Mouse (Mus musculus) ovary, adult 18-20 months (tissue): ENCODE measurements at regions not wholly inside any gene's neighbourhood (a gene's known extent, or its start where the extent isn't known, plus 50 kb on each side); places are given as distances from the start of the nearest gene placed in this dataset.
A peak's percentile ranks its signal among the peaks of the same experiment; 100 is the strongest.

Experiments used
- DNase-seq: peaks from one replicate; pipeline ENCODE4 v3.0.0; 2022; ENCODE audit warnings: low spot score, mixed read lengths

DNA sequence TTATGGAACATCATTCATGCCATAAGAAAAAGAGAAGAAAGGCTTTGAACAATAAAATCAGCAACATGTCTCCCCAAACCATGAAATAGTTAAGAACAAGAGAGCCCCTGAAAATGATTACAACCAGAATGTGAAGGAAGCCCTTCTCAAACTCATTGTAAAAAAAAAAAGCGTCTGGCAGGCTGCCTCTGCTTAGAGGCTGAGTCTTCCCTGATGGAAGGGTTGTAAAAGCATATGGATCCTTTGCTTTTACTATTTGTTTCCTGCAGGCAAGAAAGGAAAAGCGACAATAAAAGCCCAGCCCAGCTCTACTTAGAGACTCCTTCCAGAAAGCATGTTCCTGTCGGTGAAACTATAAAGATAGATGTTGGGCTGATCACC is 461.2 kb upstream of the Cited2 start:
- no peak for DNase-seq

DNA sequence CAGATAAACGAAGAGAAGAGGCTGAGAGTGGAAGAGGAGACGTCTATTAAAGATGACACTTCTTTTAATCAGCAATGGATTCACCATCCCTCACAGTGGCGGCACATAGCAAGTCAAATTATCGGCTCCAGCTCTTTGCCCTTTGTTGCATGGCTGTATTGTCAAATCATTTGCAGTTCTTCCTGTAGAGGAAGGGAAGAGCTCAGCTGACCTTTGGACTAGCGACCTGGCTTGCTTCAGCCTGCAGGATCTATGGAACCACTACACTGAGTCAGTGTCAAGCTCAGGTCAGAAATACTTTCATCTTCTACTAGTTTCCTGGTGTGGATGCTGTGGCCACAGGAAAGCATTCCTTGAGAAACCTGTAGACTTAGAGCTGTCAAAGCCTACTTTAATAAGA is 450.4 kb upstream of the Cited2 start:
- no peak for DNase-seq

DNA sequence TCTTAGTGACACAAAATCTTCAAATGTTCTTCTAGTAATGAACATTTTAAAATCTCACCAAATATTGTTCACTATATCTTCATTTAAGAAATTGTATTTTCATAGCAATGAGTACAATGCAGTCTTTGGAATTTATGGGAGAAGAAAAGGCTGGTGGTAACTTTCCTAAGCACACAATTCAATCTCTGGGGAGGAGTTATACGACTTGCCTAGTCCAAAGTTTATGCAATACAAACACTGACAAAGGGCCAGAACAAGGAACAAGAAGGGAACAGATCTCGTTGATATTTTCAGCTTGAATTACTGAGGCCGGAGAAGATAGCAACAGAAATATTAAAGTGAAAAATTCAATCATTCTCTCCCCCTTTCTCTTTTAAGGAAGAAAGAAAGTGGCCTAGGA is 449.2 kb upstream of the Cited2 start:
- no peak for DNase-seq

DNA sequence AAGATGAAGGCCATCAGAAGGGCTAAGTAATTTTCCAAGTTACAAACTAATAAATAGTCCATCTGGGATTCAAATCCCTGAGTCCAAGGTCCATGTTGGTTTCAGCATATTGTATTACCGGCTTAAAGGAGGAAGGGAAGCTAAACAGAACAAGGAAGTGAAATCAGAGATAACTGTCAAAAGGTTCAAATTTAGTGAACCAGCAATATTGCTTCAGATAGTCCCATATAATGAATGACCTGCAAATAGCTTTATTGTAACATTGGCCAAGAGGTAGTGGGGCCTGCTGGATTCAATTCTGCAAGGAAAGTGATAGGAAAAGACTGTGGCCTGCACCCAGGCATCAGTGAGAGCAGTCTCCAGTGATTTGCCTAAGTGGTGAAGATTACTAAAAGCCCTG is 447.8 kb upstream of the Cited2 start:
- no peak for DNase-seq

DNA sequence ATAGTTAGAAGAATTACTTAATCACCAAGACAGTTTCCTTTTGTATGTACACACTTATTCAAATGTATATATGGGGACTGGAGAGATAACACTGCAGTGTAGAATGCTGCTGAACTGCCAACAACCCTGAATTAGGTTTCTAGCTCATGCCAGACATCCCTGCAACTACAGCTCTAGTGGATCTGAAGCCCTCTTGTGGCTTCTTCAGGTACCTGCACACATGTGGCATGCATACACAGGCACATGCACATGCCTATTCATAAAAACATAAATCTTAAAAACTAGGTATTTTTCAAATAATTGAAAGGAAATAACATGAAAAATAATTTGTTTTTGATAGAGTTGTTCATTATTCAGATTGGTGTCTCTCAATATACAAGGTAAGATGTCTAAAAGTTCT is 445.1 kb upstream of the Cited2 start:
- no peak for DNase-seq

DNA sequence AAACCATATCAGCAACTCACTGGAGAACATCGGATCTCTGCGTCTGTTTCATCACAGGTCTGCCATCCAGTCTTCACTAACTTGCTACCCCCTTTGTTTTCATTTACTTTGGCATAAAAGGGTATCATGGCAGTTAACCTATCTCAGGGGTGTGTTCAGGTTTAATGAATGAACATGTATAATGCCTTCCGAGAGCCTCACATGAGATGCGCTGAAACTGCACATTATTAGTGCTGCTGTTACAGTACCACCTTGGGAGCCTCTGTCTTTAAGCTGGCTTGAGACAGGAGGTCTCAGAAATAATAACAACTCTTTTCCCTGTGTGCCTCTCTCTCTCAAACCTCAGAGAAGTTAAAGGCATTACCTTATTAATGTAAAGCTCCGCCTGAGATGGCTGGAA is 438.2 kb upstream of the Cited2 start:
- DNase-seq, result no peak

DNA sequence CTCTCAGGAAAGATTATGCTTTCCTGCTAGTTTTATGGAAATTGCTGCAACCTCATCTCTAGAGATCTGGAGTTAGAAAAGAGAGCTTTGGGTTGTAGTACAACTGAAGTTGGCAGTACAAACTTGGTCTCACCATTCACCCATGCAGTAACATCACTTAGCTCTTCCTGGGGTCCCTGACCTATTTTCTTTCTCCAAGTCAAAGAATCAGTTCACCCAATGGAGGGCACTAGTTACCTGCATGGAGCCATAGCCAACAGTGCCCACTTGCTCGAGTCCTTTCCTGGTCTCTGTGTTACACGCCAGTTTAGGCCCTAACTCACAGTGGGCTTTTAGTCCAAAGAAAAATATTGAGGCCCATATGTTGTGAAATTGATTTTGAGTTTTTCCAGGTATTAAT is 435.9 kb upstream of the Cited2 start:
- no peak for DNase-seq

DNA sequence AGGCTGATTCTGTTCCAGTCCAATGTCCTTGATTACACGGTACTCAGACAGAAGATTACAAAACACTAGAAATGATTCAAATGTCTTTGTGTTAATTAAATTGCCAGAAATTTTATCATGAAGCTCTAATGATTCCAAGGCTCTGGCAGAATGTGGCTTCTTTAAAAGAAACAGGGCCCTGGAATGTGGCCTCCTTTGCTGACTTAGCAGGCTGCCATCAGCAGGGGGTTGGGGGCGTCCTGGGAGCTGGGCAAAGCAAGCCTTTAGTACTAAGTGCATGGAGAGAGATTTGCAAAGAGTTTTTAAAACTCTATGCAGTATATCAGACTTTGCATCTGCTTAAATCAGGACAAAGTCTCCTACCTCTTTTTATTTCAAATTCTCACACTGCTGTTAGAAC is 434.8 kb upstream of the Cited2 start:
- DNase-seq, result peak; percentile 5

DNA sequence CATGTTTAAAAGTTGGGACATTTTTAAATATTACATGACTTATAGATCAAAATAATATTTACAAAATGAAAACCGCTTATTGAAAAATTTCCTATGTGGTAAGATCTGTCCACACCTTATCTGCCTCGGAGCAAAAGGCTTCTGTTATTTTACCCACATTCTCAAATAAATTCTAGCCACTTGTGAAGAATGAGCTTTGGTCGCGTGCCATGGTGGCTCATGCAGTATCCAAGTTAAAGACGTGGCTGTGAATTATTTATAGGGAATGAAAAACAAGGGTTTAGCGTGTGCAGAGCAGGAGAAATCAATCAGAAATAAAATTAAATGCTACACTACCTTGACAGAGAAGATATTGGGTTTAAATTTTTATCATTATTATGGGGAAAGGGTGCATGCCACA is 430.7 kb upstream of the Cited2 start:
- DNase-seq, result no peak

DNA sequence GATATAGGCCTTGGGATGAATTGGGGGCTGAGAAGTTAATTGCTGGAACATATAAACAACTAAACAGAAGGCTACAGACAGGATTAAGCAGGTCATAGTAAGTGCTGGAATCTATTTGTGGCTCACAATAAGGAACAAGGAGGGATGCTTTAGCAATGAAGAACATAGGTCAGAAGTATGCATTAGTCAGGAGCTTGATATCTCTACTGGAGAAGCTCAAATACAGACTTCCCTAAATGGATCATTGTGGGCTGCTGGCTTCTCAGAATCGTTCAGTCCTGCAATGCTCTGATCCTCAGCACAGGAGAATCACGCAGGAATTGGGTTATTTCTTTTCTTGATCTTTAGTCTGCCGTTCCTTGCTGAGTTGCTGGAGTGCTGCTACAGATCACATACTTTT is 428.6 kb upstream of the Cited2 start:
- DNase-seq, result no peak

DNA sequence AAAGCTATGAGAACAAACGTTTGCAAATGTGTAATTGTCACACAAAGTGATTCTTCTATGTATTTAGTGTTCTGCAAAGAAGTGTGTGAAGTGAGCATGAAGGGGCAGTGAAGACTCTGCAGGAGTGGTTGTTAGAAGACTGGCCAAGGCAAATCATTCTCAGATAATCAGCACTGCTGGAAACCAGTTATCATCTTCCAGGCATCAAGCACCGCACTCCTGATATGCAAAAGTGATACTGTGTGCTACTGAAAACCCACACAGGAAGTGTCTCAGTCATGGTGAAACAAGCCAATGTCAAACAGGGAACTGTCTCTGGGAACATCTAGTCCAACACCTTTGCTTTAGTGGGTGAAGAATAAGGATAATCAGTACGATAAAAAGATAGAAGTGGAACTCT is 427.9 kb upstream of the Cited2 start:
- no peak for DNase-seq

DNA sequence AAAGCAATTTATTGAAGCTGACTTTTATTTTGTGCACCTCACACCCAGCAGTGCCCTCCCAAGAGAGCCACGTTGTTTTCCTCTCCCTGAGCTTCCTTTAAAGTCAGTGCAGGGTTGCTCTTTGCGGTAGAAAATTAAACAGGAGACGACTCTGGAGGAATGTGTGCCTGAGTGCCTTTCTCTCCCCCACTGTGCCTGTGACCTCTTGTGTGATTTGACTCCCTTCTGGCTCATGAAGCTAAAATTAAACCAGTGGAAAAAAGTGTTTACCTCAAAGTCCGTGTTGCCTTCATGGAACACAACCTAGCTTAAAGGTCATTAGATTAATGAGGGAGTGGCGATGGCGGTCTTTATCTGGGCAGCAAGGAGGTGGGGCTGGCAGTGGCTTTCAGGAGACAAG is 423.4 kb upstream of the Cited2 start:
- DNase-seq, result peak; percentile 7

DNA sequence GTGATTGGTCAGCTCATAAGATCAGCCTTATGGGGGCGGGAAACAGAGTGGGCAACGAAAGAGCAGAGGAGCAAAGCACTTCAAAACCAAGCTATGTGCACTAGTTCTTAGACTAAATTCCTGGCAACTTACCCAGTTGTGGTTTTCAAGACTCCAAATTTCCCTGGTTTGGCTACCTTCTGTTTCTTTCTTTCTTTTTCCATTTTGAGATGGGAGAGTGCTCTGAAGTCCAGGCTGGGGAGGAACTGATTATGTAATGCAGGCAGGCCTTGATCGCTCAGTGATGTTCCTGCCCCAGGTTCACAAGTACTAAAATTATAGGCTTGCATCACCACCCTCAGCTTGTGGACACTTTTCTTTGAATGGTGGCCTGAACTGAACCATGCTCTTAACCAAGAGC is 396.3 kb upstream of the Cited2 start:
- no peak for DNase-seq

DNA sequence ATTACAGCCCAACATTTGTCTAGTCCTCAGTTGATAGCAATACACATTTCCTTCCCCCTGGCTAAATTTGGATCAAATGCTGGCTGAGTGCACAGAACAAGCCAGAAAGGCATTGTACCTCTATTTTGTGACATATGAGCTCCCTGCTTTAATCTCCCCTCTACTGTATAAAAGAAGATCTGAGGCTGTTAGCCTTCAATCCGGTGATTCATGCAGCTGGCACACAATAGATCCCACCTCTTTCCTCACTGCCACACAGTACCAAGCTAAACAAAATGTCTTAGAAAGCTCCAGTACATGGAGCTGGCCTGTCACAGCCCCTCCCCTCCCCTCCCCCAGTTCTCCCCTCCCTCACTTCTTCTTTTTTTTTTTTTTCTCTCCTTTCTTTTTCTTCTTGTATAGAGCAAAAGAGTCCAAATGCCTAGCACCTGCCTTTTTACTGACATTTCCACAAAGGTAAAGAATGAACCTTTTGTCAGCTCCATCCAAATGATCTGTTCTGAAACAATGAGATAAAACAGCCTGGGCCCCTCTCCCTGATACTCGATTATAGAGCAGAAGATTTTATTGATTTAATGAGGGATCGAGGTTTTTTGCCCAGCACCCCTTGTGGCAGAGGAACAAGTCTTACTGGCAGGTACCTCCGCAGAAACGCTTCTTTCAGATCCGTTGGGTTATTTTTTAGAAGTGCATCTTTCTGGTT is 392.0 kb upstream of the Cited2 start:
- DNase-seq, result no peak

DNA sequence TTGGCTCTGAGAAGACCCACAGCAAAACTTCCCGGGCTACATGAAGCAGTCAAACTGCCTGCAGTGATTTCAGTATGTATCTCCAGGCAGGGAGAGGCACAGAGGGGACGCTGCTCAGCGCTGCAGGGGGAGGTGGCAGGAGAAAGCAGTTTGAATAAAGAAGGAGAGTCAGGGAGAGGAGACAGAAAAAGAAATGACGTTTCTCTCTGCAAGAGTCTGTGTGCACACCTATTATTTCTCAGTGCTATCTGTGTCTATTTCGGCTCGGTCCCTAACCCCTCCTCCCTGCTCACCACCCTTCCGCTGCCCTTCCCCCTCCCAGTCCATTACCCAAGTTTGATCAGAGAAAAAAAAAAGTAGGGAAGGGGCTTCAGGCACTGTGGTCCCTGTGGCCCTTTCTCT is 391.4 kb upstream of the Cited2 start:
- no peak for DNase-seq

DNA sequence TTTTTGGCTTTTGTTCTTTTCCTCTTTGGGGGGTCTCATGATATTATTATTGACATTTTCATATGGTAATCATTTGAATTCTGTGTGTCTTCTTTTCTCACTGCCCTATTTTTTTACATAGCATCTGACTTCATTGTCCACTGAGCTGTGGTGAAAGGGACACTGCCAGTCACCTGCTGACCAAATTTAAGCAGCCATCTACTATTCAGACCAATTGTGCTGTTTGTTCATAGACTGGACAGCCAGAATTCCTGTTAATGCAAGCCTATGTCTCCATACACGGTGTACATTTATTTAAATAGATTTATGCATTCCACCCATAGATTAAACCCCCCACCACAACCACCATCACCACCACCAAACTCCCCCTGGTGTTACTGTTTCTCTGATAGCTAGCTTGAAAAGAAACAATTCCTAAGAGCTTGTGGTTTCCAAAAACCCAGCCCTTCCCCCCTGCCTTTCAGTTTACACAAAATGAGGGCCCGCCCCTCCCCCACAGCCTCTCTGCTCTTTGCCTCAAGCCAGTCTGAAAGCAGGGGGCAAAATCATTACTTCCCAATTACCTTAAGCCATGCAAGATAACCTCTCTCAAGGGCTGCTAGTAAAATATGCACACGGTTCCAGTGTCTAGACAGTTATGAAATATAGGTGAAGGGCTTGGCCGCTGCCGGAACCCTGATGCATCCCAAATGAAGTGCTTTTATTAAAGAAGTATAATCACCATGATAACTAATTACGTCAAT is 390.8 kb upstream of the Cited2 start:
- DNase-seq, result no peak

DNA sequence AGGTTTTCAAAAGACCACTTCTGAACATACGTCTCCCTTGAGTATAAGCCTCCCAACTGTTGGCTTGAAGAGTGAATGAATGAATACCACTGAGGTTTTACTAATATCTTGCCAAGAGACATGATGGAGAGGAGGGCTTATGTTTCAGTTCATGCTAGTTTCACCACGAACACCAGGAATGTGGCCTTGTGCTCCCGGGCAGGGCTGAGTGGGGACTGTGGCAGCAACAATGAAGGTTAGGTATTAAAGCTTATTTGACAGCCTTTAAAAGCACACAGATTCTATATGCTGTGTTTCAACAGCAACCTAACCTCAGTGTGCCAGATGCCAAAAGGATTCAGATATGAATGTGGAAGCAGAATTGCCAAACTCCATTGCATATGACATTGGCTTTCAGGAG is 390.0 kb upstream of the Cited2 start:
- DNase-seq, result no peak

DNA sequence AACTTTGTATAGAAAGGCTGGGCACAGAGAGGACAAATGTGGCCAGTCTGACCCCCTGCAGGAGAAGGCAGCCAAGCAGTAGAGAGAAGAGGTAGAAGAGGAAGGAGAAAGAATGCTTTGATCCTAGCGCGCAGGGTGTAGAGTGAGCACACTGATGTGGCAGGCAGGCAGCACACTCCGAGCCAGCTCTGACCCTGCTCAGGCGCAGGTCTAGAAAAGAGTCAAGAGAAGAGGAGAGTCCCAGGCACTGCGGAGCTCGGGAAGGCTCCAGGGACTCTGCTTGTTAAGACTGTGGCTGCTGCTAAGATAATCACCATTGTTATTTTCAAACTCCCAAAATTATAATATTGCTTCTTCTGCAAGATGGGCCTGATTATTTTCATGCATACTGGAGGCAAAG is 389.3 kb upstream of the Cited2 start:
- no peak for DNase-seq

DNA sequence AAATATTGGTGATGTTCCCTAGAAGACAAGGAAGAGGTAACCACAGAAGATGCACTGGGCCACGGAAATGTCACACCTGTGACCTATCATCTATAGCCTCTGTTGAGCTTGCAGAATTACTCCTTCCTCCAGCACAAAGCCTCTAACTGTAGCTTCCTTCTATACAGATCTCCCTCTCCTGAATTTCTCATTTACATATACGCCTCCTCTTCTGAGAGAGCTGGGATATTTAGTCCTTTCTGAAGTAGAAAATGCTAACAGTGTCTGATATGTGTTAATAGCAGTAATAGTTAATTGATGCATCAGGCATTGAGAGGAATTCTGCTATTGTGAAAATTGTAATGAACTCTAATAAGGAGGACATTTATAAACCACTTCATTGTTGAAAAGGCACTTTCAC is 385.8 kb upstream of the Cited2 start:
- DNase-seq, result no peak

DNA sequence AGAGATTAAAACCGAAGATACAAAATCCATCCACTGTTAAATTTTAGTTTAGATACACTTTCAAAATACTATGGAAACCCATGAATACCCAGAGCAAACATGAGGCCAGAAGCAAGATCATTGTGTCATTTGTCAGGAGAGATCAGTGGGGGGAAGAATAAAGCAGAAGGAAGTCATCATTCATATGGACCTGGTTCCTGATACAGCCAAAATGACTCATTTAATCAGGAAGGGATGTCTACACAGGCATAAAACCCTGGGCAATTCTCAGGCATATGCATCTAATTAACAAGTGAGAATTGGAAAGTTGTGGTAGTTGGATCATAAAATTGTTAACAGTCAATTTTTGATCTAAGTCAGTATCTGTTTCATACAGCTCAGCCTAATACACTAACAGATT is 379.2 kb upstream of the Cited2 start:
- DNase-seq, result no peak

DNA sequence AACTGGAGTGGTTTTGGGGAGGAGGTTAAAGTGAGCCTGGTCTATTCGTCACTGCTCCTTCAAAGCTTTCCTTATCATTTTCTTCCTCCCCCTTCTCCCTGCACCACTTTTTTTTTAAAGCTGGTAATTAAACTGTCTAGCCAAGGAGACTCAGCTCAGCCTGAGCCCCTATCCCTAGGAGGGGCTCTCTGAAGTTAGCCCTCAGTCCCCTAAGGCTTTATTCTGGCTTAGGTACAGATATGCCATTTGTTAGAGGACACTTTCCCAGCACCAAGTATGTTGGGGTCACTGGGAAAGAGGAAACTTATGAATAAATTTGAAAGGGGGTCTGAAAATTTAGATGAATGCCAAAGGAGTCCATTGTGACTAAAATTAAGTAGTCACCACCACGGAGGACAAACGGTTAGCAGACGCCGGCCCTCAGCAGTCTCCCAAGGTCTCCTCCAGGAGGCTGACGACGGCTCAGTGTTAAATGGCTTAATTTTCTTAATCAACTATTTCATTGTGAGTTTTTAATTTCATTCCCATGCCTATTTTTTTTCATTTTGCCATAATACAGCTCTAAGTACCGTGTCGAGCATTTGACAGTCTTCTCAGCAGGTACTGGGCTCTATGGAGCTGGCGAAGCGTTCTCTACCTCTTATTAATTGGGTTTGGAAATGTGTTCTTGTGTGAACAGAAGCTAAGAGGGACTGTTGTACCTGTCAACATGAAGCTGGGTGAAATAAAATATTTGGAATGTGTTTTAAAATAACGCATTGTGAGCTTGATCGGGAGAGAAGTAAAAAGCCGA is 370.6 kb upstream of the Cited2 start:
- DNase-seq, result no peak

DNA sequence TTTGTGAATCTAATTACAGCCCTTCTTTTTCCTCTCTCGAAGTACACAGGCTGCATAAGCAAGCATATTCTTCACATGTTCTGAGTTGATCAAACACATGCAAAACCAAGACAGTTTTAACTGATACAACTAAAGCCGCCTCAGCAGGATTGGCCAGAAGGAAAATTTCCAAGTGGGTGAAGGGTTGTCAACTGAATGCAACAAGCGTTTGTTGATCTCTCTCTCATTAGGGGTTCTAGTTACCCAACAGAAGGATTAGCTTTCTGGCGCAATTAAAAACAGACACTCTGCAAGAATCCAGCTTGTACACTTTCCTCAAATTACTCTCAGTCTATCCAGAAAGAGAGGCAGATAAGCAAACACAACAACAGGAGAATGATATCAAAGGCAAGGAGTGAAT is 367.5 kb upstream of the Cited2 start:
- no peak for DNase-seq

DNA sequence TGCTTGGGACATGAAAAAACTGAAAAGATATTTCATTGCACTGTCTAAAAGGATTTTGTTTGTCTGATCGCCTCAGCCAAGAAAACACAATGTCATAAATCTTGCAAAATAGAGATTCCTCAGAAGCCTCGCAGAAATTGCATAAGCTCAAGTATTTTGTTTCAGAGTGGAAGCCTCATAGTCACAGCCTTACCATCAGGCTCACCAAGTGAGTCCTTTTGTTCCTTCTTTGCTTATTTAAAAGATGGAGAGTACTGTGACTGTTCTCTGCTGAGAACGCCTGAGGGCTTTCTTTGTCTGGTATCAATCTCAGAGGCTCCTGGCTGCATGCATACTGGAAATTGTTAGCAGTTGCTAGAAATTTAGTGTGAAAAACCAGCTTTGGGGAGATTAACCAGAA is 367.0 kb upstream of the Cited2 start:
- DNase-seq, result no peak
